Mouse (Mus musculus) kidney, embryonic 15.5 days (tissue): ENCODE data around the gene Bahcc1. TPM values are rescaled to one million over a fixed set of nuclear protein-coding genes. Genes with fewer than 3 reads are reported as not detected.

Experiments
- ATAC-seq: fragments of 200-750 bp; cut with Nextera tagmentation; replicated peaks from 2 replicates; pipeline ENCODE4 v1.8.0; 2017; ENCODE audit warnings: moderate TSS enrichment; ENCODE audit not compliant: low FRiP score
- H3K27ac ChIP-seq: fragments of 300-500 bp; sonication (generic); 2 replicates; pipeline ENCODE4 v1.5.1; 2015; ENCODE audit warnings: mild to moderate bottlenecking, inconsistent platforms
- H3K27me3 ChIP-seq: fragments of 300-500 bp; sonication (generic); 2 replicates; pipeline ENCODE4 v1.6.1; 2015; ENCODE audit warnings: inconsistent platforms
- H3K36me3 ChIP-seq: fragments of 300-500 bp; sonication (generic); 2 replicates; pipeline ENCODE4 v1.6.1; 2015; ENCODE audit warnings: inconsistent platforms
- H3K4me1 ChIP-seq: fragments of 300-500 bp; sonication (generic); 2 replicates; pipeline ENCODE4 v1.6.1; 2015; ENCODE audit warnings: inconsistent platforms
- H3K4me2 ChIP-seq: fragments of 300-500 bp; sonication (generic); 2 replicates; pipeline ENCODE4 v1.6.1; 2015; ENCODE audit warnings: moderate library complexity, mild to moderate bottlenecking, inconsistent platforms
- H3K4me3 ChIP-seq: fragments of 300-500 bp; sonication (generic); replicated peaks from 2 replicates; pipeline ENCODE4 v1.5.1; 2015; ENCODE audit warnings: mild to moderate bottlenecking, inconsistent platforms
- H3K9ac ChIP-seq: fragments of 300-500 bp; sonication (generic); 2 replicates; pipeline ENCODE4 v1.6.1; 2015; ENCODE audit warnings: mild to moderate bottlenecking, inconsistent platforms
- H3K9me3 ChIP-seq: fragments of 300-500 bp; sonication (generic); replicated peaks from 2 replicates; pipeline ENCODE4 v1.6.1; 2016; ENCODE audit warnings: inconsistent platforms
- WGBS: fragments of 180-500 bp; shearing (Covaris S2); methylation state at CpG from one replicate; pipeline ENCODE4 v1.1.7; 2015; ENCODE audit warnings: mixed read lengths; 5-methylcytosine and 5-hydroxymethylcytosine counted together
- polyA plus RNA-seq: library from polyadenylated mRNA; unstranded; fragments of >200 nt; fragmentation: Nextera tagmentation; extraction: Ambion mirVana; gene quantifications from 2 replicates; pipeline ENCODE4 v1.2.1, GENCODE M21; 2015

Bahcc1 gene
- 11.8 and 14.1 TPM in 2 replicates for polyA plus RNA-seq

DNA sequence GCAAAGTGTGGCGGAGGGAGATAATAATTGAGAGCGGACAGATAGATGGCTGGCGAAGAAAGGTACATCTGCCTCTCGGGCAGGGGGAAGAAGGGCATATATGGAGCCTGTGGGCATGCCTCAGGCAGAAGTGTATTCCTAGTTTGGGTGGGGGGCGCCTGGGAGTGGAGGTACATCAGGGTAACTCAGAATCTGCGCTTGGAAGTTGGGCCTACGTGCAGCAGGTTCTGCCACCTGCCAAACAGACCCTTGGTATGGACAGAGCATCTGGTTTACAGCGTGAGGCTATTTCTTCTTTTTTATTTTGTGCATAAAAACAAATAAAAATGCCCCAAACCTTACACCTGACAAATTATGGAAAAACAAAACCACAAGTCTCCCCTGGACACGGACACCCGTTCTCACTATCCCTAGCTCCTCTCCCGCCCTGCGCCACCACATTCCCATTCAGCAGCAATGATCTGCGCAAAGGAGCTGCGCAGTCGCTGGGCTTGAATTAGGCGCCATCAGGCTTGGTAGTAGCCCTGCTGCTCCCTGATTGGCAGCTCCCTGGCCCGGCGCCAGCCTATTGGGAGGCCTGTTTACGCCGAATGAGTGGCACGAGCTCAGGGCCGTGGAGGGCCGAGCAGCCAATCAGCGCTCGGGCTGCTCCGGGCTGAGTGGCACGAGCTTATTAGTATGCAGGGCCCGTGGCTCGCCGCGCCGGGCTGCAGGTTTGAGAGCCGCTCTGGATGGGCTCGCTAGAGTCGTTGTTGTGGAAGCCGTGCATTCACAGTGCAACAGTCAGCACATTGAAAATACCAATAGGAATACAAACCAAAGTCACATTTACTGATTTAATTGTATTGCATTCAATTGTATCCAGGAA lies at the start of gene Bahcc1:
Gene Bahcc1 (plus strand): TSS at position 718 of the 868 bp plus-strand sequence.
- Histone ChIP-seq H3K9me3 (no peaks in the 10 kb centered on the region), H3K4me3 (peak within 1 kb of the TSS; percentile 87), H3K4me2 (peak within 1 kb of the TSS; percentile 90), H3K4me1 (peaks cover 36% of the 10 kb centered on the region), H3K27me3 (no peaks in the 10 kb centered on the region), H3K9ac (peak within 1 kb of the TSS; percentile 95), H3K36me3 (no peaks in the 10 kb centered on the region), H3K27ac (peak within 1 kb of the TSS; percentile 94)
- peak; percentile 92 for ATAC-seq
- whole genome bisulfite sequencing: 3% methylated on average over 36 of the region's 36 CpGs

- no peak for ATAC-seq
- no peak overlapping the region for H3K4me2 ChIP-seq
- peak overlapping the region; percentile 97 for H3K27ac ChIP-seq
- H3K4me3 ChIP-seq: no peak overlapping the region
- no peaks in the 10 kb centered on the region for H3K9me3 ChIP-seq
- no peaks in the 10 kb centered on the region for H3K27me3 ChIP-seq
- no peaks in the 10 kb centered on the region for H3K36me3 ChIP-seq
- WGBS: 13% methylated on average over 1 of the region's 1 CpGs
- no peak overlapping the region for H3K9ac ChIP-seq
- H3K4me1 ChIP-seq: peaks cover 66% of the 10 kb centered on the region
Measured at GRCm38 (mm10) chr11:120183180-120183579, 49.6 kb upstream of the Bahcc1 start.

DNA sequence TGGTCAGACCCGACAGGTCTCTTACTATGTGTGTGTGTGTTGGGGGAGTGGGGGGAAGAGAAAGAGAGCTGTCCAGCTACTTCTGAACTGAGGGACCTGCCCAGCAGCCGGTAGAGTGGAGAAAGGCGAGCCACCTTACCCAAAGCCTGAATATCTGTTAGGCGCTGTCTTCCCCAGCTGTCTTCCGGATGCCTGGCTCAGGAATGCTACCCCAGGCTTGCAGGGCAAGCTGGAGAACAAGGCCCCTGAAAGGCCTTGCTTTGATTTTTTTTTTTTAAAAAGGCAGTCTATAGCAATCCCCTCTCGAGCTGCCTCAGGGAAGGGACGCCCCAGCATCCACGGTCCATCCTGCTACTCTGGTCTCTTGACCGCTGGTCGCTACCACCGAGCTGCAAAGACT lies 49.0 kb upstream of the Bahcc1 start:
- peak overlapping the region; percentile 76; the same call in 1 of the 2 replicates for H3K4me2 ChIP-seq
- WGBS: 39% methylated on average over 11 of the region's 11 CpGs
- no peaks in the 10 kb centered on the region for H3K9me3 ChIP-seq
- no peaks in the 10 kb centered on the region for H3K36me3 ChIP-seq
- no peak for ATAC-seq
- no peaks in the 10 kb centered on the region for H3K27me3 ChIP-seq
- H3K4me1 ChIP-seq: peaks cover 66% of the 10 kb centered on the region
- H3K9ac ChIP-seq: 0 out of 2 replicates have a peak overlapping the region, but pooled peaks have one; percentile 22
- H3K27ac ChIP-seq: peak overlapping the region; percentile 97
- no peak overlapping the region for H3K4me3 ChIP-seq

- peak; percentile 61 for ATAC-seq
- H3K27me3 ChIP-seq: no peaks in the 10 kb centered on the region
- peak overlapping the region; percentile 74 for H3K4me3 ChIP-seq
- no peaks in the 10 kb centered on the region for H3K36me3 ChIP-seq
- H3K4me2 ChIP-seq: peak overlapping the region; percentile 76
- peak overlapping the region; percentile 97 for H3K27ac ChIP-seq
- WGBS: 6% methylated on average over 16 of the region's 16 CpGs
- H3K9me3 ChIP-seq: no peaks in the 10 kb centered on the region
- peaks cover 61% of the 10 kb centered on the region for H3K4me1 ChIP-seq
- peak overlapping the region; percentile 92 for H3K9ac ChIP-seq
Measured at GRCm38 (mm10) chr11:120184371-120185315, 48.1 kb upstream of the Bahcc1 start.

DNA sequence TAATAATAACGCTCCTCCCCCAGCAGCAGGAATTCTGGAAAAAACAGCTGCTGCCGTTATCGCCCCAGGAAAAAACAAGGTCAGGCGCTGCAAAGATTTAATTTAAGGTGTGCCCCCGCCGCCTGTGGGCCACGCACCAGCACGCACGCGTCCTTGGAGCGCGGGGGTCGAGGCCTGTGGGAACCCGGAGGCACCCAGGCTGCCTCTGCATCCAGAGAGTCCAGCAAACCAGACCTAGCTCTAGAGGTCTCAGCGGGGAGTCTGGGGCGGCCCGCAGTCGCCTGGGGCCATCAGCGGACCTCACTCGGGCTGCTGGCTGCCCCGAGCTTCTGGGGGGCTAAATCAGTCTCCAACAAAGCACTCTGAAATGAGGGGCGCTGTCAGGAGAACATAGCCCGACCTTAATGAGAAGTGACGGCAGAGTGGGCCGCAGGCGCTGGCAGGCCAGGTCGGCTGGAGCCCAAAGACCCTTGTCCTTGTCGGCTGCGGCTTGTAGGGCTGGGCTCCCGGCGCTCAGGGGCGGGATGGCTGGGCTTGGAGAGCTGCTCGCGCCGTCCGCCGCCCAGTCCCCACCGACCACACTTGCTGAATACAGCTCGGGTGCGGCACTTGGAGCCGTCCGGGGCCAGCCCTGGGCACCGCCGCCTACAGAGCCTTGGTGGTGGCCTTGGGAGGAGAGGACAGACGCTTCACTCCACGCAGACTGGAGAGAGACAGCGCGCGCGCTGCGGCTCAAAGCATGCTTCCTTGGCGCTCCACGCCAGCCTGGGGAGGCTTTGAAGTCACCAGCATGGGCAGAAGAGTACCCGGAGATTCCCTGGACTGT lies 47.2 kb upstream of the Bahcc1 start:
- peaks cover 59% of the 10 kb centered on the region for H3K4me1 ChIP-seq
- 2% methylated on average over 54 of the region's 54 CpGs for WGBS
- no peak for ATAC-seq

DNA sequence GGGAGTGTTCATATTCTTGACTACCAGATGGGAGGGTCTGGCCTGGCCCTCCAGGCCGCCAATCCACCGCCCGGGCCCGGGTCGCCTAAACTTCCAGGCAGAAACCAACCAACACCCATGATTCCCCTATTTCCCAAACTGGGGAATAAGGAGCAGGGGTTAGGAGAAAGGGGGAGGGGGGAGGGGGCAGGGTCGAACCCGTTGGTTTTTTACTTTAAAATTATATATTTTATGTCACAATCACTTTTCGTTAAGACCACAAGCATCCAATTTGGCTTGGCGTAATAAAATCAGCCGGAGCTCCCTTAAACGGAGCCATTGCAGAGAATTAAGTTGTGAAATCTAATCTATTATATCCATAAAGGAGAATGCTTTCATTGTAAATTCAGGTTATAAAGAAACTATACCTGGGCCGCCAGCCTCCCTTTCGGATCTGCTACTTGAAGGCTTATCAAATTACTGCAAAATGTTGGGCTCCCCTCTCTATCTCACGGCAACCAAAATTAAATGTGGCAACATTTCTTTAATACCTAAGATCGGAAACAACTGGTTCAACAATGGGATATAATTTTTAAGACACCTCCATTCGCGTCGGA lies 46.5 kb upstream of the Bahcc1 start:
- peak overlapping the region; percentile 76 for H3K4me2 ChIP-seq
- H3K4me1 ChIP-seq: peaks cover 67% of the 10 kb centered on the region
- peak overlapping the region; percentile 97 for H3K27ac ChIP-seq
- no peak for ATAC-seq
- H3K9ac ChIP-seq: peak overlapping the region; percentile 92
- no peaks in the 10 kb centered on the region for H3K36me3 ChIP-seq
- no peaks in the 10 kb centered on the region for H3K27me3 ChIP-seq
- H3K4me3 ChIP-seq: peak overlapping the region; percentile 74
- 6% methylated on average over 18 of the region's 18 CpGs for WGBS
- H3K9me3 ChIP-seq: no peaks in the 10 kb centered on the region

More for the DNA sequence above, 47.2 kb upstream of the Bahcc1 start:
- Histone ChIP-seq H3K27me3 (no peaks in the 10 kb centered on the region), H3K36me3 (no peaks in the 10 kb centered on the region), H3K4me2 (peak overlapping the region; percentile 76), H3K9ac (peak overlapping the region; percentile 92), H3K9me3 (no peaks in the 10 kb centered on the region), H3K4me3 (peak overlapping the region; percentile 74), H3K27ac (peak overlapping the region; percentile 97)

- Histone ChIP-seq H3K36me3 (no peaks in the 10 kb centered on the region), H3K4me1 (peaks cover 68% of the 10 kb centered on the region), H3K27me3 (no peaks in the 10 kb centered on the region), H3K9ac (peak overlapping the region; percentile 92), H3K4me3 (peak overlapping the region; percentile 74), H3K4me2 (peak overlapping the region; percentile 76), H3K27ac (peak overlapping the region; percentile 97), H3K9me3 (no peaks in the 10 kb centered on the region)
- ATAC-seq: no peak
- WGBS: 1% methylated on average over 20 of the region's 20 CpGs
Measured at GRCm38 (mm10) chr11:120186821-120187235, 45.9 kb upstream of the Bahcc1 start.

DNA sequence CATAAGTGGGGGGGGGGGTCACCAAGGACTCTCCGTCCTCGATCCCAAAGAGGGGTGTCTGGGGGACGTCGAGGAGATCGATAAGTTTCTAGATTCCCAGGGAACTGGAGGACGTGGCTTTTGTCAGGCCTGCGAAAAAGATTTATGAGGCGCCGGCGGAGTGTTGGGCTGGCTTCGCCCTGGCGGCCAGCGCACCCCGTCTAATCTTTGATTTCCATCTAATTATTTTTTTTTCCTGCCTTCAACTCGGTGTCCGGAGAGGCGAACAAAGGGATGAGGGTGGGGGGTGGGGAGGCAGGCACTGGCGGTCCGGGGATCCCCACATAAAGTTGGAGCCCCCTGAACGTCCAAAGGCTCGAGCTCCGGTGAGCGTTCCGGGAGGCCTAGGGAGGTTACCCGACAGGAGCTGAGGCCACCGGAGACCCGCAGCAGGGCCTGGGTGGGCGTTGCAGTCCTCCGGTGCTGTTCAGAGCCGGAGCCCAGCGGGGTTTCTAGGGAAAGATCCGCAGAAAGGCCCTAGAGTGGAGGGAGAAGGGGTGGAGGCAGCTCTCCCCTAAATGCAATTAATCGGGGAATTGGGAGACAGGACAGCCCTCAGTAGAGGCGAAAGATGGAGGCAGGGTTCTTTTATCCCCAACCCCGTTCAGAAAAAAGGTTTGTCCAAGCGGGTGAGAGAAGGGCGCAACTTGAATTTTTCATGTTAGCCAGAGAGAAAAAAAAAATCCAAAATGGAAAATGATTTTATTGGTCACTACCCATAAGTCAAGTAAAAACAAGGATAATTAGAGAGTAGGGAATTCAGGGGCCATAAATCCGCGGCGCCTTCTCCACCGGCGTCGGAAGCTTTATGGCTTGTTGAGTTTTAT lies 45.3 kb upstream of the Bahcc1 start:
- Histone ChIP-seq H3K4me3 (peak overlapping the region; percentile 74), H3K27me3 (no peaks in the 10 kb centered on the region), H3K36me3 (no peaks in the 10 kb centered on the region), H3K9ac (peak overlapping the region; percentile 92), H3K4me1 (peaks cover 63% of the 10 kb centered on the region), H3K9me3 (no peaks in the 10 kb centered on the region), H3K4me2 (peak overlapping the region; percentile 76), H3K27ac (peak overlapping the region; percentile 97)
- under 1% methylated on average over 43 of the region's 43 CpGs for WGBS
- ATAC-seq: no peak

DNA sequence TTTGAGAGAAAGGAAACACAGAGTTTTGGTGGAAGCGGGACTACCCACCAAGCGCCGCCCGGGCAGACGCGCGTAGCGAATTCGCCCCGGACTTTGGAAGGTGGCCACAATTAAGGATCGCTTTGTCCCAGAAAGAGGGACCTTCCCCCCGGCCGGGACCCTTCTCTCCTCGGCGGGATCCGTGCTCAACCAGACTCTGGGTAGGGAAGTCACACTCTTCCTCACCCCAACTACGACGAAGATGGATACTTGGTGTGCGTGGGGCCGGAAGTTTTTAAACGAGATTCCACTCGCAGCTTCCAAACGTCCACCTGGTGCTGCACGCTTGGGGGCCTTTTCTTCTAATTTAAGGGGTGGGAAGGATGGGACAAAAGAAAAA lies 44.7 kb upstream of the Bahcc1 start:
- WGBS: under 1% methylated on average over 24 of the region's 24 CpGs
- H3K27me3 ChIP-seq: no peaks in the 10 kb centered on the region
- peak overlapping the region; percentile 76 for H3K4me2 ChIP-seq
- peak overlapping the region; percentile 74 for H3K4me3 ChIP-seq
- ATAC-seq: no peak
- H3K4me1 ChIP-seq: peaks cover 57% of the 10 kb centered on the region
- H3K9me3 ChIP-seq: no peaks in the 10 kb centered on the region
- peak overlapping the region; percentile 92 for H3K9ac ChIP-seq
- H3K27ac ChIP-seq: peak overlapping the region; percentile 97
- H3K36me3 ChIP-seq: no peaks in the 10 kb centered on the region
